Mouse (Mus musculus) embryonic facial prominence, embryonic 15.5 days (tissue): ENCODE measurements around the gene Nrsn2. TPM values are rescaled to one million over a fixed set of nuclear protein-coding genes. Genes with fewer than 3 reads are reported as not detected.

Experiments used
- ATAC-seq: fragments of 200-750 bp; cut with Nextera tagmentation; 2 replicates; pipeline ENCODE4 v1.8.0; 2017; ENCODE audit warnings: low read depth, moderate TSS enrichment; ENCODE audit not compliant: insufficient number of reproducible peaks, low FRiP score, low TSS enrichment
- H3K27ac ChIP-seq: fragments of 300-500 bp; sonication (generic); replicated peaks from 2 replicates; pipeline ENCODE4 v1.5.1; 2015; ENCODE audit warnings: mild to moderate bottlenecking, inconsistent platforms
- H3K27me3 ChIP-seq: fragments of 300-500 bp; sonication (generic); 2 replicates; pipeline ENCODE4 v1.6.1; 2015; ENCODE audit warnings: inconsistent platforms
- H3K36me3 ChIP-seq: fragments of 300-500 bp; sonication (generic); 2 replicates; pipeline ENCODE4 v1.6.1; 2015; ENCODE audit warnings: mild to moderate bottlenecking, inconsistent platforms
- H3K4me1 ChIP-seq: fragments of 300-500 bp; sonication (generic); 2 replicates; pipeline ENCODE4 v1.6.1; 2015; ENCODE audit warnings: inconsistent platforms
- H3K4me2 ChIP-seq: fragments of 300-500 bp; sonication (generic); replicated peaks from 2 replicates; pipeline ENCODE4 v1.6.1; 2015; ENCODE audit warnings: mild to moderate bottlenecking, inconsistent platforms
- H3K4me3 ChIP-seq: fragments of 300-500 bp; sonication (generic); replicated peaks from 2 replicates; pipeline ENCODE4 v1.5.1; 2015; ENCODE audit warnings: mild to moderate bottlenecking, inconsistent platforms
- H3K9ac ChIP-seq: fragments of 300-500 bp; sonication (generic); 2 replicates; pipeline ENCODE4 v1.6.1; 2015; ENCODE audit warnings: inconsistent platforms
- H3K9me3 ChIP-seq: fragments of 300-500 bp; sonication (generic); replicated peaks from 2 replicates; pipeline ENCODE4 v1.6.1; 2016; ENCODE audit warnings: inconsistent platforms
- WGBS: fragments of 180-500 bp; shearing (Covaris S2); methylation state at CpG from one replicate; pipeline ENCODE4 v1.1.7; 2015; 5-methylcytosine and 5-hydroxymethylcytosine counted together
- polyA plus RNA-seq: library from polyadenylated mRNA; unstranded; fragments of >200 nt; fragmentation: Nextera tagmentation; extraction: Ambion mirVana; gene quantifications from 2 replicates; pipeline ENCODE4 v1.2.1, GENCODE M21; 2015

Nrsn2 gene
- polyA plus RNA-seq, 1 experiment from 2014 or later = 1.0 TPM

DNA sequence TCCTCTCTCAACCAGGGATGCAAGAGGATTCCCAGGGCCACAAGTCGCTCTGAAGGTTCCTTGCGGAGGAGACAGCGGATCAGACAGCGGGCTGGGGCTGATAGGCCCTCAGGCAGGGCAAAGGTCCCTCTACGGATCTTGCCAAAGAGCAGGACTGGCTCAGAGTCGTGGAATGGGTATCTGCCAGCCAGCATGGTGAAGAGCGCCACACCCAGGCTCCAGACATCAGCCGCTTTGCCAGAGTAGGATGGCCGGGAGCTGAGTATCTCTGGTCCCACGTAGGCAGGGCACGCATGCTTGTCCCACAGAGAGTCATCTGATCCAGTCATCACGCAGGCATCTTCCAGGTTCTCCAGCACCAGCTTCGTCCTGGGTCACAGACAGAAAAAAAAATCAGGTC lies 38.1 kb downstream of the Nrsn2 start:
- no peaks in the 10 kb centered on the region for H3K36me3 ChIP-seq
- no peak overlapping the region for H3K27ac ChIP-seq
- 74% methylated on average over 13 of the region's 13 CpGs for WGBS
- H3K9ac ChIP-seq = no peak overlapping the region
- 0 out of 2 replicates have a peak, but pooled peaks cover 5% of the 10 kb centered on the region for H3K27me3 ChIP-seq
- H3K4me3 ChIP-seq = no peak overlapping the region
- H3K9me3 ChIP-seq = no peaks in the 10 kb centered on the region
- no peak overlapping the region for H3K4me2 ChIP-seq
- H3K4me1 ChIP-seq = peaks cover 4% of the 10 kb centered on the region
- no peak for ATAC-seq

DNA sequence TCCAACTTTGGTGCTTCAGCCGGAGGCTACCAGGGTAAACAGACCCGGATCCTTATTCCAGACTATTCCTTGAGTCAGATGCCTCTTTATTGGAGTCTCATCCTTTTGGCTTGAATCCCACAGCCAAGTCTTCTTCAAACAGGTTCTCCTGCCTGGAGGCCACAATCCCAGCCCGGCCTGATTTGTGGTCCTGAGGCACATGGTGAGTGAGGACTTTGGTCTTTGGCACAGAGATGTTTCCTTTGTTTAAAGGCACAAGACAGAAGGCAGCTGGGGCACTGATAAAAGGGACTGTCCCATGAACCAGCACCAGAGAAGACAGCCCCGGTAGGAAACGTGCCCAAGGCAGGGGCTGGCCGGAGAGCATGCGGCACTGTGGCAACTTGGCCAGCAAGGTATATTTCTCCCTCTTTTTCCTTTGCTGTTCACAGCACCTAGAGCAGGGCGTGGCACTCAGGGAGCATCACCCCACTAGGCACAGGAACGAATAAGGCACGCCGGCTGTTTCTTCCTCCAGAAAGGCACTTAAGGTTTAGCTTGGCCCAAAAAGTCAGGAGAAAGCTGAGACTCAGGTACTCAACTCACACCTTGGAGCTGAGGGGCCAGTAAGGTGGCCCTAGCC lies 38.7 kb downstream of the Nrsn2 start:
- Histone ChIP-seq H3K27me3 (0 out of 2 replicates have a peak, but pooled peaks cover 5% of the 10 kb centered on the region), H3K4me1 (no peaks in the 10 kb centered on the region), H3K9ac (no peak overlapping the region), H3K9me3 (no peaks in the 10 kb centered on the region), H3K27ac (no peak overlapping the region), H3K36me3 (no peaks in the 10 kb centered on the region), H3K4me3 (no peak overlapping the region), H3K4me2 (no peak overlapping the region)
- 82% methylated on average over 11 of the region's 11 CpGs for WGBS
- ATAC-seq = no peak

DNA sequence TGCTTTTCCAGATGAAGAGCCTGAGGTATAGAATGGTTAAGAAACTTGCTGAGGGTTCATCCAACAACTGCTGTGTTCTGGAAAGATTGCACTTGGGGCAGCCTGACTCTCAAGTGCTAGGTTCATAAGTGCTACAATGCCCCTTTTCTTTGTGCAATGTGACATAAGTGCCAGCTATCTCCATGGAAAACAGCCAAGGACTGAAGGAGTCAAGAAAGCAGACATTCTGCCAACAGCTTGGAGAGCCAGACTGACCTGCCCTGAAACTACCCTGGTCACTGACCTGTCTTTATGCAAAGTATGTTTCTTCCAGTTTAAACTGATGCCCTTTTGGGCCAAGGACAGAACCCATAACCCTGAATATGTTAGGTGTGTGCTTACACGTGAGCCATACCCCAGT lies 39.6 kb downstream of the Nrsn2 start:
- Histone ChIP-seq H3K27me3 (0 out of 2 replicates have a peak, but pooled peaks cover 5% of the 10 kb centered on the region), H3K4me2 (no peak overlapping the region), H3K4me3 (no peak overlapping the region), H3K9ac (no peak overlapping the region), H3K9me3 (no peaks in the 10 kb centered on the region), H3K27ac (no peak overlapping the region), H3K36me3 (no peaks in the 10 kb centered on the region), H3K4me1 (no peaks in the 10 kb centered on the region)
- WGBS = 70% methylated on average over 1 of the region's 1 CpGs
- ATAC-seq = no peak

DNA sequence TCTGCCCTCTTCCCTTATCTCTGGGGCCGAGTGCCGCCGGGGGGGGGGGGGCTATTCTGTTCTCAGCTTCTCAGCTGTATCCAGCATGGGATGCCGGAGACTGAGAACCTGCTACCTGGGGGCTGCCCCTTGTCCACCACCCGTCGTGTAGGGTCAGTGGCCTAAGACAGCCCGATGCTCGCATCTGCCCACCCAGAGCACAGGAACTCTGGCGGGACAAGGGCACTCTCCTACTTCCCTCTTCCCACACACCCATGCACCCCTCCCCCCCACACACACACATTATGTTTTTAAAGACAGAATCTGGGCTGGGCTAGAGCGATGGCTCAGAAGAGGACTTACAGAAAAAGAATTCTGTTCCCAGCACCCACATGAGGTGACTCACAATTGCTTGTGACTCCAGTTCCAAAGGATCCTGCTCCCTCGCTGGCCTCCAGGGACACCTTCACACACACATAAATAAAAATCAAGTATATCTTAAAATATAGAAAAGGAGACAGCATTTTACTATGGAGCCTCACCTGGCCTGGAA lies 41.1 kb downstream of the Nrsn2 start:
- no peak overlapping the region for H3K4me2 ChIP-seq
- no peaks in the 10 kb centered on the region for H3K9me3 ChIP-seq
- H3K9ac ChIP-seq = no peak overlapping the region
- H3K4me3 ChIP-seq = no peak overlapping the region
- no peak for ATAC-seq
- no peak overlapping the region for H3K27ac ChIP-seq
- H3K4me1 ChIP-seq = peaks cover 10% of the 10 kb centered on the region
- WGBS = 46% methylated on average over 11 of the region's 11 CpGs
- H3K27me3 ChIP-seq = 0 out of 2 replicates have a peak, but pooled peaks cover 5% of the 10 kb centered on the region
- no peaks in the 10 kb centered on the region for H3K36me3 ChIP-seq

DNA sequence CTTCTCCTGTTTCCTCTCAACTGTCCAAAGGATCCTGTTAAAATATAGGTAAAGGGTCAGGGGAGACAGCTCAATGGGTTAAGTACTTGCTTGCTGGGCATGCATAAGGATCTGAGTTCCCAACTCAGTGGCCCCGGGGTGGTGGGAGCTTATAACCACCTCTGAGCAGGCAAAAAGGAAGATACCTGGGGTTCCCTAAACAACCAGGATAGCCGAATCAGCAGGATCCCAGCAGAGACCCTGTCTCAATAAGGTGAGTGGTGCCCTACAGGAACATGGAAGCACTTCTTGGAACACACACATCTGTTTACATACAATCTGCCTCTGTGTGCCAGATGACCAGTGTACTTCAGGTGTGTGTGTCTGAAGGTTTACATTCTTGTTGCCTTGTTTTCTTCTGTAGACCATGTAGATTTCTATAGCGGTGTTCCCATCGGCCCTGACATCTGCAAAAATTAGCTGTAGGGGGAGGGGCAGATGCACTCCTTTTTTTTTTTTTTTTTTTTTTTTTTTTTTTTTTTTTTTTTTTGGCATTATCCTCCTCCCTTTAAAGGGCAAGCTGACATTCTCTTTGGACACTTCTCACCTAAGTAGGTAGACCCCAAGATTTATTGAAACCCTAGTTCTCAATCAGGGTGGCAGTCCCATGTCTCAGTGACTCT lies 43.0 kb downstream of the Nrsn2 start:
- Histone ChIP-seq H3K4me2 (no peak overlapping the region), H3K9ac (no peak overlapping the region), H3K4me3 (no peak overlapping the region), H3K9me3 (no peaks in the 10 kb centered on the region), H3K36me3 (peaks cover 12% of the 10 kb centered on the region), H3K4me1 (peaks cover 14% of the 10 kb centered on the region), H3K27me3 (0 out of 2 replicates have a peak, but pooled peaks cover 5% of the 10 kb centered on the region), H3K27ac (no peak overlapping the region)
- no peak for ATAC-seq
- 73% methylated on average over 4 of the region's 4 CpGs for WGBS

DNA sequence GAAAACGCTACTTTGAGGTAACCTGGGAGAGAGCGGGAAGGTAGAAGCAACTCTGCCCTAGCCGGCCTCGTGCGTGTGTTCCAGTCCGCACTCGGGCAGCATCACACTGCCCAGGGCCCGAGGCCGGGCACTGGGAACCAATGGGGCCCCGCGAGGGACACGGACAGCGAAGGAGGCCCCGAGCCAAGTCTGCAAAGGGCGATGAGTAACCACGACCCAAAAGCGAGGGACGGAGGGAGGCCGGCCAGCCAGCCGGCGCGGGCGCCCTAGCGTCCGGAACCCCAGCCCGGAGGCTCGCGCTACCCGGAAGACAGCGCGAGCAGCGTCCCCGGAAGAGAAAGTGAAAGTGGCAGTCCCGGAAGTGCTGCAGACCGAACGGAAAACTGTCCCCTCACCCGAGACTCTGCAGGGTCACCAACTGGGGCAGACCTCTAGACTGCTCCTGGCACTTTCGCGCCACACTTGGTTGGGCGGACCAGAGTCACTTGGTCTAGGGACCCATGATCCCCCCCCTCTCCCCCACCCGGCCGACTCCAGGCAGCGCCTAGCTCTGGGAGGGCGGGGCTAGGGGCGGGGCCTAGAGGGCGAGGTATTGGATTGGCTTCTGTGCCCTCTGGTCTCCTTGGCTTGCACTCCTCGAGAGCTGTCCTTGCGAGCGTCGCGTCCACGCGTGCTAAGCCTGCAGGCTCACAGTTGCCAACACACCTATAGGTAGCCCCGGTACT lies 44.2 kb downstream of the Nrsn2 start, which contains the start of gene Rbck1:
Gene Rbck1 (minus strand): TSS at position 553 of the 725 bp plus-strand sequence.
- Histone ChIP-seq H3K4me3 (peak within 1 kb of the TSS; percentile 68), H3K4me2 (peak within 1 kb of the TSS; percentile 59), H3K27me3 (0 out of 2 replicates have a peak, but pooled peaks cover 5% of the 10 kb centered on the region), H3K9me3 (no peaks in the 10 kb centered on the region), H3K36me3 (peaks cover 12% of the 10 kb centered on the region), H3K4me1 (peaks cover 17% of the 10 kb centered on the region), H3K27ac (peak within 1 kb of the TSS; percentile 89), H3K9ac (peak within 1 kb of the TSS; percentile 61)
- ATAC-seq = peak; percentile 94
- under 1% methylated on average over 54 of the region's 54 CpGs for WGBS

DNA sequence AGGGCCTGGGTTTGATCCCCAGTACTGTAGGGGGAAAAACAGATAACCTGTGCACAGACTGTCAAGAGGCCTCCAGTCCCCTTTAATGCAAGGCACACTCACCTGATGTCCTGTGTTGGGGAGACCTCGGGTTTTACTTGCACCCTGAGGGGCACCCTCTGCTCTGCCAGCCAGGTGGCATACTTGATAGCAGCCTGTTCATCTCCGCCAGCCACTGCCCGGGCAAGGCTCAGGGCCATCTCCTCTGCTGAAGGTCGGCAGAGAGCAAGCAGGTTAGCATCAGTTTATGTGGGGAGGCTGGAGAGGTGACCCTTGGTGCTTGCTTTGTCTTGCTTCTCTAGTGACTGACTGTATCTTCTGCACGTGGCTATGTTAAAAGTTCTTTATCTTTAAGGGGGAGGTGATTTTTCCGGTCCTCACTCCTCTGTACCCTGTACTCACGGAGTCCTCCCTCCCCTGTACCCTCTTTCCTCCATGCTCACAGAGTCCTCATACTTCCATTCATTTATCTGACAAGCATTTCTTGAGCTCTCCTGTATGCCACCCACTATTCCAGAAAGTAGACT lies 45.5 kb downstream of the Nrsn2 start:
- peak overlapping the region; percentile 59 for H3K4me2 ChIP-seq
- 60% methylated on average over 7 of the region's 7 CpGs for WGBS
- H3K9ac ChIP-seq = no peak overlapping the region; the same call in 1 of the 2 replicates
- no peak overlapping the region for H3K27ac ChIP-seq
- no peaks in the 10 kb centered on the region for H3K9me3 ChIP-seq
- 0 out of 2 replicates have a peak, but pooled peaks cover 5% of the 10 kb centered on the region for H3K27me3 ChIP-seq
- H3K4me3 ChIP-seq = peak overlapping the region; percentile 68
- peaks cover 22% of the 10 kb centered on the region for H3K36me3 ChIP-seq
- ATAC-seq = no peak
- peaks cover 17% of the 10 kb centered on the region for H3K4me1 ChIP-seq

DNA sequence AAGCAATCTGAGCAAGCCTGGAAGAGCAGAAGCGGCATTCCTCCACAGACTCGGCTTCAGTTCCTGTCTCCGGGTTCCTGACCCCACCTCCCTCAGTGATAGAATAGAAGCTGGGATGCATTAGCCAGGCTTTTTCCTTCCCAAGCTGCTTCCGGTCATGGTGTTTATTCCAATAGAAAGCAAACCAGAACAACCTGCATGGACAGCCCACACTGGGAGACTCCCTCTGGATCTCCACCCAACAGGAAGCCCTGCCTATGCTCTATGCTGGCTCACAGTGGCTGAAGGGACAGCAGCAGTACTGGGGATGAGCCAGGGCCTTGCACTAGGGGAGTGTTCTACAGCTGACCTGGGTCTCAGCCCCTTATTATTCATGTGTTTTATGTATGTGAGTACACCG lies 48.5 kb downstream of the Nrsn2 start:
- 47% methylated on average over 5 of the region's 5 CpGs for WGBS

DNA sequence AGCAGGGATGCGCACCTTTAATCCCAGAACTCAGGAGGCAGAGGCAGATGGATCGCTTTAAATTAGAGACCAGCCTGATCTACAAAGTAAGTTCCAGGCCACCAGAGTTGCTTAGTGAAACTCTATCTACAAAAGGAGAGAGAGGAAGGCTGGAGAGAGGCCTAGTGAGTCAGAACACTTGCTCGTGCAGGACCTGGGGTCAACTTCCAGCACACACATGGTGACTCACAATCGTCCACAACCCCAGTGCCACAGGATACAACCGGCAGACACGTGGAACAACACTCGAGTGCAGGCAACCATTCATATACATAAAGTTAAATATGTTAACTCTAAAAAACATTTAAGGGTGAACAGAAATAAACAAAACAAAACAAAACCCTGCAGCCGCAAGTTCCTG lies 49.8 kb downstream of the Nrsn2 start:
- Histone ChIP-seq H3K4me1 (peaks cover 17% of the 10 kb centered on the region), H3K9ac (no peak overlapping the region), H3K4me3 (no peak overlapping the region), H3K9me3 (no peaks in the 10 kb centered on the region), H3K27ac (no peak overlapping the region), H3K4me2 (no peak overlapping the region), H3K27me3 (no peaks in the 10 kb centered on the region), H3K36me3 (peaks cover 65% of the 10 kb centered on the region)
- ATAC-seq = no peak
- WGBS = 80% methylated on average over 8 of the region's 8 CpGs

More for the DNA sequence above, 48.5 kb downstream of the Nrsn2 start:
- no peaks in the 10 kb centered on the region for H3K9me3 ChIP-seq
- H3K4me3 ChIP-seq = no peak overlapping the region
- no peaks in the 10 kb centered on the region for H3K27me3 ChIP-seq
- H3K4me2 ChIP-seq = no peak overlapping the region
- H3K27ac ChIP-seq = no peak overlapping the region
- H3K9ac ChIP-seq = no peak overlapping the region
- peaks cover 17% of the 10 kb centered on the region for H3K4me1 ChIP-seq
- peaks cover 52% of the 10 kb centered on the region for H3K36me3 ChIP-seq
- no peak for ATAC-seq

DNA sequence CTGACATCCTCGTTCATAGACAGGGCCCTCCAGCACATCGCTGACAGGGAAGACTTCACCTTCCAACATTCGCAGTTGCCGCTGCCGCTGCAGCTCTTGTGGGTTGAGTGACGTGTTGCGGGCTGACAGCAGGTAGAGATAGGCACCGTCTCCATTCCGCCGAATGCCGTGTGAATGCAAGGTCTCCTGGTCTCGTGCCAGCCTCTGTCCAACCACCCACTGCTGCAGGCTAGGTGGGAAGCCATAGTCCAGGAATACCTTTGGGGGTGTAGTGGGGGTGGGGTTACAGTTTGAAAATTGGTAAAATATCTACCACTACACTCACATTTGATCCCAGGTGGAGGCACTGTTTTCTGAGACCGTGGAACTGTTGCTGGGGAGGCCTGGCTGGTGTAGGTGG lies 50.3 kb downstream of the Nrsn2 start:
- H3K4me1 ChIP-seq = peaks cover 13% of the 10 kb centered on the region
- H3K27me3 ChIP-seq = no peaks in the 10 kb centered on the region
- 87% methylated on average over 13 of the region's 13 CpGs for WGBS
- H3K36me3 ChIP-seq = peaks cover 70% of the 10 kb centered on the region
- H3K4me3 ChIP-seq = no peak overlapping the region
- H3K4me2 ChIP-seq = no peak overlapping the region
- H3K9me3 ChIP-seq = no peaks in the 10 kb centered on the region
- no peak overlapping the region for H3K27ac ChIP-seq
- ATAC-seq = no peak
- no peak overlapping the region for H3K9ac ChIP-seq

DNA sequence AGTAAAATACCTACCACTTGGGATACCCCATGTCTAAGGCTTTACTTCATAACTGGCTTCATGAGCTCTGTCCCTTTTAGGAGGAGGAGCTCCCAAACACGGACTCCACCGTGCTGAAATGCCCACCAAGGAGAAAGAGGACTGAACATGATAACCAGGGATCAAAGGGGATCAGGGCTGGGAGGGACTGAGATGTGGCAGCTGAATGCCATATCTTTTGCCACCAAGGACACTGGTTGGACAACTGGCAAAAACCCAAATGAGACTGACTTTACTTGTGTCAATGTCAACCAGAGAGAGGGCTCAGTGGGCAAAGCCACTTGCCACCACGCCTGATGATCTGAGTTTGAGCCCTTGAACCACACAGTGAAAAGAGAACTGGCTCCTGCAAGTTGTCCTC lies 51.6 kb downstream of the Nrsn2 start:
- H3K36me3 ChIP-seq = peaks cover 82% of the 10 kb centered on the region
- no peak overlapping the region for H3K4me2 ChIP-seq
- no peak overlapping the region for H3K9ac ChIP-seq
- no peak overlapping the region for H3K4me3 ChIP-seq
- no peaks in the 10 kb centered on the region for H3K27me3 ChIP-seq
- H3K27ac ChIP-seq = no peak overlapping the region
- WGBS = 88% methylated on average over 3 of the region's 3 CpGs
- no peak for ATAC-seq
- 0 out of 2 replicates have a peak, but pooled peaks cover 4% of the 10 kb centered on the region for H3K4me1 ChIP-seq
- H3K9me3 ChIP-seq = no peaks in the 10 kb centered on the region
